Mouse (Mus musculus) lung, postnatal 0 days (tissue): ENCODE results near the gene Snx21. TPM values are rescaled to one million over a fixed set of nuclear protein-coding genes. Genes with fewer than 3 reads are reported as not detected.
A peak's percentile ranks its signal among the peaks of the same experiment; 100 is the strongest.

Experiments
- ATAC-seq: fragments of 200-750 bp; cut with Nextera tagmentation; 2 replicates; pipeline ENCODE4 v1.8.0; 2017; ENCODE audit warnings: moderate library complexity
- DNase-seq: peaks from one replicate; pipeline ENCODE4 v3.0.0-alpha.2; 2016; ENCODE audit warnings: low spot score
- H3K27ac ChIP-seq: fragments of 300-500 bp; sonication (generic); 2 replicates; pipeline ENCODE4 v1.5.1; 2014; ENCODE audit warnings: antibody characterized with exemption, mild to moderate bottlenecking, low read length, mixed read lengths
- H3K27me3 ChIP-seq: fragments of 300-500 bp; sonication (generic); replicated peaks from 2 replicates; pipeline ENCODE4 v1.6.1; 2014; ENCODE audit warnings: low read length, mixed read lengths; ENCODE audit not compliant: insufficient read depth
- H3K36me3 ChIP-seq: fragments of 300-500 bp; sonication (generic); 2 replicates; pipeline ENCODE4 v1.6.1; 2014; ENCODE audit warnings: low read length, mixed read lengths; ENCODE audit not compliant: insufficient read depth
- H3K4me1 ChIP-seq: fragments of 300-500 bp; sonication (generic); 2 replicates; pipeline ENCODE4 v1.6.1; 2014; ENCODE audit warnings: antibody characterized with exemption, low read depth, low read length, mixed read lengths; ENCODE audit not compliant: insufficient read depth
- H3K4me2 ChIP-seq: fragments of 300-500 bp; sonication (generic); replicated peaks from 2 replicates; pipeline ENCODE4 v1.6.1; 2014; ENCODE audit warnings: low read depth, mild to moderate bottlenecking, low read length, moderate library complexity, mixed read lengths
- H3K4me3 ChIP-seq: fragments of 300-500 bp; sonication (generic); 2 replicates; pipeline ENCODE4 v1.5.1; 2014; ENCODE audit warnings: low read depth, low read length
- H3K9ac ChIP-seq: fragments of 300-500 bp; sonication (generic); replicated peaks from 2 replicates; pipeline ENCODE4 v1.6.1; 2014; ENCODE audit warnings: low read depth, mild to moderate bottlenecking
- H3K9me3 ChIP-seq: fragments of 300-500 bp; sonication (generic); 2 replicates; pipeline ENCODE4 v1.6.1; 2016; ENCODE audit warnings: low read length, mixed read lengths
- CTCF ChIP-seq: IDR thresholded peaks from 2 replicates; pipeline ENCODE4 v1.5.1; 2016; ENCODE audit warnings: antibody characterized with exemption, mild to moderate bottlenecking
- EP300 ChIP-seq: IDR thresholded peaks from 2 replicates; pipeline ENCODE4 v1.6.1; 2016; ENCODE audit warnings: antibody characterized with exemption, mild to moderate bottlenecking, control low read depth
- WGBS: fragments of 180-500 bp; shearing (Covaris S2); extraction: QIAGEN DNeasy Blood & Tissue Kit; methylation state at CpG from one replicate; pipeline ENCODE4 v1.1.7; 2014; 5-methylcytosine and 5-hydroxymethylcytosine counted together
- polyA plus RNA-seq: library from polyadenylated mRNA; unstranded; fragments of >200 nt; fragmentation: Nextera tagmentation; extraction: Ambion mirVana; gene quantifications from 2 replicates; pipeline ENCODE4 v1.2.1, GENCODE M21; 2015

Gene Snx21
- polyA plus RNA-seq, result 27.4 and 28.6 TPM in 2 replicates

DNA sequence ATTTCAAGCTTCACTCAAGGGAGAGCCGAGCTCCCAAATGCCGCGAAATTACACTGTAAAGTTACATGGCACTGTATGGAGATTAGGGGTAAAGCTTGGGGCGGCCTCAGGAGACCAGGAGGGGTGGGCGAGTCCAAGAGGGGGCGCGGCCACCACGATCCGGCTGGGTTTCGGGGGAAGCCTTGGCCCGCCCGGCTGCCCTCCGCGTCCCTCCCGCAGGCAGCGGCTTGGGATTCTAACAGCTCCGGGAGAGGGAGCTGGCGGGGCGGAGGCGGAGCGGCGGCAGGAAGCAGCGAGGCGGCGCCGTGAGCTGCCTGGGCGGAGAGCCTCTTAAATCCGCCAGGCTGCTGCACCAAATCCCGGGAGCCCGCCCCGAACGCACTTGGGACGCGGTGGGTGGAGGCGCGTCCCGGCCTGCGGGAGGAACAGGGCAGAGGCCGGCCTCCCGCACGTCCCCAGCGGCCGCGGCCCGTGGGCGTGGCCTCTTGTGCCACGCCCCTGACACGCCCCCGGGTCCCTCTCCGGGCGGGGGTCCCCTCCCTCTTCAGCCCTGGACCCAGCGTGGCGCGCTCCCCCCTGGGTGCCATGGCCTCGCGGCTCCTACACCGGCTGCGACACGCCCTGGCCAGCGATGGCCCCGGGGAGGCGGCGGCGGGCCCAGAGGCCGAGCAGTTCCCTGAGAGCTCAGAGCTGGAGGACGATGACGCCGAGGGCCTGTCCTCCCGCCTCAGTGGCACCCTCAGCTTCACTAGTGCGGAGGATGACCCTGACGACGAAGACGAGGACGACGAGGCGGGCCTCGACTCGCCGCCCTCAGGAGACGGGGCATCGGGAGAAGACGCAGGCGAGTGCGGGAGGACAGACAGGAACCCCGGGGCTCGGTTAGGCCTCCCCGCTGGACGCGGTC, at the start of gene Snx21:
Snx21 (plus strand) TSS at position 343 of the 907 bp plus-strand sequence.
- Histone ChIP-seq H3K9ac (peak within 1 kb of the TSS; percentile 70), H3K27me3 (no peaks in the 10 kb centered on the region), H3K4me3 (peak within 1 kb of the TSS; percentile 71), H3K36me3 (no peaks in the 10 kb centered on the region), H3K27ac (peak within 1 kb of the TSS; percentile 96), H3K4me1 (0 out of 2 replicates have a peak, but pooled peaks cover 8% of the 10 kb centered on the region), H3K4me2 (peak within 1 kb of the TSS; percentile 89), H3K9me3 (no peaks in the 10 kb centered on the region)
- peak; percentile 95 for DNase-seq
- peak; percentile 69 for TF ChIP-seq CTCF
- TF ChIP-seq EP300, result no peak
- under 1% methylated on average over 59 of the region's 89 CpGs for WGBS
- peak; percentile 94 for ATAC-seq

GRCm38 (mm10) chr2:164737377-164738090, 48.1 kb upstream of the Snx21 start:
- peak; percentile 82 for DNase-seq
- Histone ChIP-seq H3K4me2 (no peak overlapping the region), H3K9ac (no peak overlapping the region), H3K27ac (peak overlapping the region; percentile 81), H3K27me3 (no peaks in the 10 kb centered on the region), H3K36me3 (no peaks in the 10 kb centered on the region), H3K9me3 (no peaks in the 10 kb centered on the region), H3K4me3 (no peak overlapping the region), H3K4me1 (no peaks in the 10 kb centered on the region; the same call in 1 of the 2 replicates)
- no peak for TF ChIP-seq CTCF
- TF ChIP-seq EP300, result 0 out of 2 replicates have a peak, but pooled peaks have one; percentile 1
- WGBS, result 49% methylated on average over 3 of the region's 3 CpGs
- peak; percentile 91 for ATAC-seq

DNA sequence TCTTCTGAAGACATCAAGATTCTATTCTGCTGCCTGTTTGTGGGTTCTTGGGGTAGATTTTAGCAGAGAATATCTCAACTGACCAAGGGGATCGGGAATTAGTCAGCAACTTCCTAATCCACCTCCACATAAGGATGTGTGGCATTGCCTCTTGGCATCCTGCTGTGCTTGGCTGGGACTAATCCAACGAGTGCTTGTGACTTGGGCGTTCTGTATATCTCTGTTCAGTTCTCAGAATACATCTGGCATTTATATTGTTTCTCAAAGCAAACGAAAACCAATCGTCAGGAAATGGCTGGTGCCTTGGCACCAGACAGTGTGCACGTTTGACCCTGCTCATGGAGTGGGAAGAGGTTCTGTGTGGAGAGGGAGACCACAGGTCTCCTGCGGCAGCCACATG, 45.7 kb upstream of the Snx21 start:
- Histone ChIP-seq H3K27ac (no peak overlapping the region), H3K4me3 (no peak overlapping the region), H3K4me2 (no peak overlapping the region), H3K9ac (no peak overlapping the region), H3K4me1 (no peaks in the 10 kb centered on the region), H3K36me3 (no peaks in the 10 kb centered on the region), H3K9me3 (no peaks in the 10 kb centered on the region), H3K27me3 (no peaks in the 10 kb centered on the region)
- ATAC-seq (no peak), DNase-seq (no peak)
- TF ChIP-seq EP300, result no peak
- no peak for TF ChIP-seq CTCF
- WGBS, result 50% methylated on average over 7 of the region's 7 CpGs

DNA sequence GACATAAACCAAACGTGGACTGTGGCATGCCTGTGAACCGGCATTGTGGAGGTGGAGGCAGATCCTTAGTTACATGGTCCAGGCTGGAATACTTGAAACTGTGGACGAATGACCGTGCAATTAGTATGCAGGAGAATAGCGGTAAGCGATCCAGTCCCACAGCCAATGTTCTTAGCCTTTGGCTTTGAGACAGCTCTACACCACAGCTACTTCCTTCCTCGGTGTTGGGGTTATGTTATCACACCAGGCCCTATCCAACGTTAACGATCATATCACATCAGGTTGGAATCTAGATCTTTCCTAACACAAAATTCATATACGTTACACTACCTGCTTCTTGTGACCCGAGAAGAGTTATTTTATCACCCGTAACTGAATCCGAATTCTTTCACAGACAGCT, 40.6 kb upstream of the Snx21 start:
- peak overlapping the region; percentile 97 for H3K9ac ChIP-seq
- peak overlapping the region; percentile 93; the same call in 1 of the 2 replicates for H3K4me3 ChIP-seq
- no peaks in the 10 kb centered on the region for H3K27me3 ChIP-seq
- DNase-seq (no peak), ATAC-seq (no peak)
- no peak for TF ChIP-seq EP300
- no peak for TF ChIP-seq CTCF
- H3K4me1 ChIP-seq, result peaks cover 11% of the 10 kb centered on the region
- H3K4me2 ChIP-seq, result peak overlapping the region; percentile 69
- H3K27ac ChIP-seq, result no peak overlapping the region
- no peaks in the 10 kb centered on the region for H3K9me3 ChIP-seq
- WGBS, result 62% methylated on average over 13 of the region's 13 CpGs
- peaks cover 3% of the 10 kb centered on the region; the same call in 1 of the 2 replicates for H3K36me3 ChIP-seq

GRCm38 (mm10) chr2:164745843-164746479, 39.7 kb upstream of the Snx21 start, which contains the start of the genes Wfdc3 and Dnttip1:
Gene Wfdc3 (minus strand): TSS chr2:164745931.
Gene Dnttip1 (plus strand): TSS chr2:164745983.
- Histone ChIP-seq H3K27ac (peak within 1 kb of the TSS; percentile 84), H3K4me1 (peaks cover 11% of the 10 kb centered on the region), H3K4me3 (peak within 1 kb of the TSS; percentile 93), H3K4me2 (peak within 1 kb of the TSS; percentile 69), H3K9ac (peak within 1 kb of the TSS; percentile 97), H3K27me3 (no peaks in the 10 kb centered on the region), H3K9me3 (no peaks in the 10 kb centered on the region), H3K36me3 (peaks cover 3% of the 10 kb centered on the region; the same call in 1 of the 2 replicates)
- peak; percentile 94 for DNase-seq
- no peak for TF ChIP-seq CTCF
- TF ChIP-seq EP300, result no peak
- peak; percentile 95 for ATAC-seq
- 2% methylated on average over 64 of the region's 70 CpGs for WGBS
